In the genomic region with DNA sequence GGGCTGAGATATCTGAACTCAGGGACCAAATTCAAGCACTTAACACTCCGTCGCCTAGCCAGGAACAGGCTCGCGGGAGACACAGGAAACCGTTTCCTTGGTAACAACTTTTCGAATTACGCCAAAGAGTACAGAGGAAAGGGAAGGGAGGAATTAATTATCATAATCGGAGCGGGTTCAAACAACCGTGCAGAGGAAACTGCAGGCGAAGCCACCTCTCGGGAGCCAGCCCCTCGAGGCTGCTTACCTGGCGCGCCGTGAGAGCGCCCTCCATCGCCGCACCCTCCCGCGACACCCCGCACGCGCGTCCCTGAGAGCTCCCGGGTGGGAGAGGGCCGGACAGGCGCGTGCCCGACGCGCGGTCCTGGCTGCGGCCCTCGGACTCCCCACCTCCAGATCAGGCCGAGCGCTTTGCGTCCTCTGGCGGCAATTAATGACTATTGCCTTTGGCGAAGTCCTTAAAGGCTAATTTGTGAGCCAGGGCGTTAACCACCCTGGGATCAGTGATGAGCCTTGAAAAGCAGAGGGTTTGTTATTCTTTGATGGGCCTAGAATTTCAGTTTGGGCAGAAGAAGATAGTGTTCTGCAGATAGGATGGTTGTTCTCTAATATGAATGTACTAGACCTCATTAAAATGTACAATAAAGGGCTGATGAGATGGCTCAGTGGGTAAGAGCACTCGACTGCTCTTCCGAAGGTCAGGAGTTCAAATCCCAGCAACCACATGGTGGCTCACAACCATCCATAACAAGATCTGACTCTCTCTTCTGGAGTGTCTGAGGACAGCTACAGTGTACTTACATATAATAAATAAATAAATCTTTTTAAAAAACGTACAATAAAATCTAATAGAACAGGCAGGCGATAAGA, we compare ENCODE assay signal across 9 mouse cellular contexts. TPM values are rescaled to one million over a fixed set of nuclear protein-coding genes. Genes with fewer than 3 reads are reported as not detected.
DNase-seq lines count a peak whose midpoint lies in the region; ATAC-seq and TF ChIP-seq lines count a peak whose summit lies in the region.
"Had no signal": no experiment of that assay in that cellular context is flagged by ENCODE, and none has a peak within 500 bp of the region (broad histone marks: within the 10 kb centered on the region; RNA-seq: fewer than 3 reads in every experiment).

A gene (minus strand): TSS at position 321 of the 870 bp plus-strand sequence.

- no peak for TF ChIP-seq POLR2A in small intestine, adult 2 months (IDR thresholded peaks at IDR 0.05; ENCODE audit: low read depth, low read length)

- H3K27ac ChIP-seq in embryonic facial prominence, embryonic 12.5 days, result peak within 1 kb of the TSS; percentile 80
- H3K27ac ChIP-seq in limb, embryonic 11.5 days (replicated peaks; ENCODE audit: low read depth, low read length), result no peak within 1 kb of the TSS
- 0 out of 2 replicates have a peak within 1 kb of the TSS, but pooled peaks have one; percentile 11 for H3K27ac ChIP-seq in midbrain, embryonic 12.5 days (replicated peaks)
- H3K27ac ChIP-seq in small intestine, adult 2 months (ENCODE audit: insufficient read depth, low read depth, low read length), result no peak within 1 kb of the TSS

- H3K36me3 ChIP-seq in embryonic facial prominence, embryonic 12.5 days, result no peaks in the 10 kb centered on the region
- H3K36me3 ChIP-seq in limb, embryonic 11.5 days (ENCODE audit: control insufficient read depth, insufficient read depth, low read length), result no peaks in the 10 kb centered on the region
- H3K36me3 ChIP-seq in midbrain, embryonic 12.5 days, result no peaks in the 10 kb centered on the region
- no peaks in the 10 kb centered on the region for H3K36me3 ChIP-seq in small intestine, adult 2 months (ENCODE audit: control insufficient read depth, insufficient read depth, low read length)
- H3K36me3 ChIP-seq: G1E had no signal

- peak within 1 kb of the TSS; percentile 54; the same call in 1 of the 2 replicates for H3K9ac ChIP-seq in embryonic facial prominence, embryonic 12.5 days
- peak within 1 kb of the TSS; percentile 63 for H3K9ac ChIP-seq in limb, embryonic 11.5 days (ENCODE audit: low read length)
- H3K9ac ChIP-seq in midbrain, embryonic 12.5 days (replicated peaks), result peak within 1 kb of the TSS; percentile 16; the same call in 1 of the 2 replicates

- WGBS in embryonic facial prominence, embryonic 12.5 days, result 7% methylated on average over 45 of the region's 45 CpGs
- 7% methylated on average over 45 of the region's 45 CpGs for WGBS in limb, embryonic 11.5 days
- WGBS in midbrain, embryonic 12.5 days, result 7% methylated on average over 45 of the region's 45 CpGs
- WGBS in small intestine, adult 2 months, result 5% methylated on average over 45 of the region's 45 CpGs

- no peaks in the 10 kb centered on the region for H3K9me3 ChIP-seq in embryonic facial prominence, embryonic 12.5 days
- no peaks in the 10 kb centered on the region for H3K9me3 ChIP-seq in limb, embryonic 11.5 days (ENCODE audit: control insufficient read depth, low read length)
- H3K9me3 ChIP-seq in midbrain, embryonic 12.5 days, result no peaks in the 10 kb centered on the region
- H3K9me3 ChIP-seq: G1E had no signal

- no peaks in the 10 kb centered on the region for H3K4me1 ChIP-seq in embryonic facial prominence, embryonic 12.5 days
- no peaks in the 10 kb centered on the region for H3K4me1 ChIP-seq in limb, embryonic 11.5 days (ENCODE audit: control insufficient read depth, insufficient read depth, low read length)
- H3K4me1 ChIP-seq in midbrain, embryonic 12.5 days, result no peaks in the 10 kb centered on the region
- H3K4me1 ChIP-seq in small intestine, adult 2 months (ENCODE audit: control insufficient read depth, insufficient read depth, insufficient read length, low read length), result no peaks in the 10 kb centered on the region

- peak; percentile 49; the same call in 1 of the 2 replicates for TF ChIP-seq CTCF in small intestine, adult 2 months (IDR thresholded peaks at IDR 0.05; ENCODE audit: extremely low read depth, insufficient read length, insufficient replicate concordance, low read depth, low read length)

- peak; percentile 75 for ATAC-seq in embryonic facial prominence, embryonic 12.5 days (ENCODE audit: insufficient number of reproducible peaks, insufficient read depth, low FRiP score, low TSS enrichment)
- peak; percentile 76 for ATAC-seq in limb, embryonic 11.5 days (ENCODE audit: insufficient number of reproducible peaks, low FRiP score, low TSS enrichment, low read depth)
- peak; percentile 93 for ATAC-seq in midbrain, embryonic 12.5 days (ENCODE audit: low FRiP score, low read depth)

- H3K27me3 ChIP-seq in embryonic facial prominence, embryonic 12.5 days, result no peaks in the 10 kb centered on the region
- H3K27me3 ChIP-seq in limb, embryonic 11.5 days (ENCODE audit: control insufficient read depth, insufficient read depth, low read length), result no peaks in the 10 kb centered on the region
- 0 out of 2 replicates have a peak, but pooled peaks cover 3% of the 10 kb centered on the region for H3K27me3 ChIP-seq in midbrain, embryonic 12.5 days
- H3K27me3 ChIP-seq in small intestine, adult 2 months (ENCODE audit: control insufficient read depth, insufficient read depth, low read length), result no peaks in the 10 kb centered on the region

- H3K4me3 ChIP-seq in embryonic facial prominence, embryonic 12.5 days, result peak within 1 kb of the TSS; percentile 55
- H3K4me3 ChIP-seq in limb, embryonic 11.5 days (ENCODE audit: low read depth, low read length), result peak within 1 kb of the TSS; percentile 50
- peak within 1 kb of the TSS; percentile 48 for H3K4me3 ChIP-seq in midbrain, embryonic 12.5 days
- peak within 1 kb of the TSS; percentile 78 for H3K4me3 ChIP-seq in small intestine, adult 2 months (ENCODE audit: low read depth, low read length)

- peak; percentile 71 for DNase-seq in 3T3-L1 (ENCODE audit: low read depth, low spot score)
- peak; percentile 69 to 80 for DNase-seq in adrenal gland, postnatal 36 days
- DNase-seq in heart, adult 18-20 months, result peak; percentile 71 to 77
- peak; percentile 35 for DNase-seq in kidney, adult 11 months
- peak; percentile 83 for DNase-seq in limb, embryonic 11.5 days (ENCODE audit: low spot score)

- H3K4me2 ChIP-seq in embryonic facial prominence, embryonic 12.5 days (replicated peaks), result peak within 1 kb of the TSS; percentile 62
- H3K4me2 ChIP-seq in limb, embryonic 11.5 days (ENCODE audit: low read depth, severe bottlenecking), result peak within 1 kb of the TSS; percentile 56
- H3K4me2 ChIP-seq in midbrain, embryonic 12.5 days (replicated peaks), result peak within 1 kb of the TSS; percentile 51

RNA-seq across cellular contexts. Expression of the gene that starts here (rescaled TPM):
- total RNA-seq in adrenal gland, postnatal 36 days (2021), result 1 to 10 TPM; 1.3 to 1.5 TPM
- polyA plus RNA-seq in embryonic facial prominence, embryonic 12.5 days (2016; fragmentation: Nextera tagmentation; extraction: Ambion mirVana), result 6.2 and 6.3 TPM in 2 replicates
- total RNA-seq in heart, adult 18-20 months (2021), result under 1 TPM; 0.30 to 0.69 TPM
- 3.7 and 4.3 TPM in 2 replicates for polyA plus RNA-seq in limb, embryonic 11.5 days (2014; fragmentation: Nextera tagmentation; extraction: Ambion mirVana)
- polyA plus RNA-seq in midbrain, embryonic 12.5 days (2016; fragmentation: Nextera tagmentation; extraction: Ambion mirVana), result 3.3 and 4.2 TPM in 2 replicates
- 0.61 and 1.3 TPM in 2 replicates for polyA plus RNA-seq in small intestine, adult 2 months (2012; rRNA removed)

Comparison
In these comparisons a context has a peak if more than half of its experiments do, and no peak if none do; other contexts are left out.
1. Peak in DNase-seq in heart, adult 18-20 months; RNA of the gene not detected or under 1 TPM.
2. H3K27ac ChIP-seq: peak in embryonic facial prominence, embryonic 12.5 days (single experiment) and midbrain, embryonic 12.5 days (single experiment); none in limb, embryonic 11.5 days (single experiment) and small intestine, adult 2 months (single experiment).
3. Peak in every context shown above with its lines, with median percentiles within 50 percentile points of each other: DNase-seq, ATAC-seq, H3K4me2 ChIP-seq, H3K4me3 ChIP-seq and H3K9ac ChIP-seq.